Mouse (Mus musculus) bone marrow macrophage, adult 2 months (primary cell): ENCODE results near the gene Il2ra.

Experiments used
- CTCF ChIP-seq: IDR thresholded peaks from 2 replicates; pipeline ENCODE4 v1.5.1; 2012; ENCODE audit warnings: low read depth, mild to moderate bottlenecking, low read length, moderate library complexity
- POLR2A ChIP-seq: IDR thresholded peaks from 2 replicates; pipeline ENCODE4 v1.6.1; 2012; ENCODE audit warnings: mild to moderate bottlenecking, low read depth, low read length, borderline replicate concordance

DNA sequence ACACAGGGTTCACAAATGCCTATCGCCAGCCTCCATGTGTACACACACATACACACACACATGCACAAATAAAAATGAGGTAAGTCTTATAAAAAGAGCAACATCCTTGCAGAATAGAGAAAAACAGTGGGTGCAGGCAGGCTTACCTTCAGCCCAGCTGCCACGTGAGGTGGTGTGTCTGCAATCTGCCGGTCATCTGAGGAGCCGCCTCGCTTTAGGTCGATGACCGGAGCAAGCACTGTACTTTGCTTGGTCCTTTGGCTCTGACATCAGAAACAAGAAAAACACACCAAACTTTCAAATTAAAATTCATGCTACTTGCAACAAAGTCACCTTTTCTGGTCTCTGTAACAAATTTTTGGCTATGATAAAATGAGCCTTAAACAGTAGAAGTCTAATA lies 44.7 kb upstream of the Il2ra start:
- TF ChIP-seq CTCF, result no peak
- no peak for TF ChIP-seq POLR2A
